Mouse (Mus musculus): ENCODE measurements around the gene Utp14b. TPM values are rescaled to one million over a fixed set of nuclear protein-coding genes. Genes with fewer than 3 reads are reported as not detected.
A peak's percentile ranks its signal among the peaks of the same experiment; 100 is the strongest.

Gene Utp14b
- total RNA-seq (2012; rRNA removed): 14.9 and 23.0 TPM in 2 replicates

DNA sequence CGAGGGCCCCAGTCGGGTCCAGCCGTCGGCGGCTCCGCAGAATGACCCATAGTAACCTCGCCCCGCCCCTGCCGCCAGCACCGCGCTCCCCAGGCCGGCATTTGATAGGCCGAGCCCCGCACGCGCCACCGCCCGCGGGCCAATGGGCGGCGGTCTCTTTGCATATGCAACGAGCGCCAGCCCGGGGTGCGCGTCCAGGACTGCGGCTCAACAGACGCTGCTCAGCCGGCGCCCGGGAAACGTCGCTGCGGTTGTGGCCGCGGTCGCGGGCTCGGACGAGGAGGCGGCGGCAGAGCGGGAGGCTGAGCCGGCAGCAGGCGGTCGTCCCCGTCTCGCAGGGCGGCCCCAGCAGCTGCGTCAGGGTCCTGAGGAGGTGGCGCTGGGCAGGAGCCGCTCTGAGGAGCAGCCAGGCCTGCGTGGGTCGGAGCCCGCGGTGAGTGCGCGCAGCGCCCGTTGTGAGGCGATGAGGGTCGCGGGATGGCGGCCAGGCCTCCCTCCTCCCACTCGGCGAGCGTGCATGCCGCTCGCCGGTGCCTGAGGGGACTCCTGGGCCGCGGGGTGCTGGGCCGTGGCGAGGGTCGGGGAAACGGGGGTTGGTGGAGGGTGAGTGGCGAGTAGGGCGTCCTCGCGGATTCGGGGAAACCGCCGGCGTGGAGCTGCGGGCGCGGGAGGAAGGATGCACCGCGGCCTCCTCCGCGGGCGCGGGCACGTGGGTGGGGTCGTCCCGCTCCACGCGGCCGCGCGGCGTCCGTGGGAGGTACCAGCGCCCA is at the start of gene Utp14b, which contains the start of gene Acsl3:
Utp14b (plus strand) TSS at position 368 of the 770 bp plus-strand sequence.
Acsl3 (plus strand) TSS at position 155 of the 770 bp plus-strand sequence.
- peak; percentile 92 for DNase-seq (ENCODE audit: low read depth, low spot score)
- no peaks in the 10 kb centered on the region for H3K36me3 ChIP-seq (ENCODE audit: control insufficient read depth, insufficient read depth, low read length, poor library complexity, severe bottlenecking)
- peak within 1 kb of the TSS; percentile 86 to 94 for H3K4me3 ChIP-seq (ENCODE audit: insufficient read depth in 1 of 2, low read depth in 1 of 2, low read length in 2 of 2, poor library complexity in 1 of 2, severe bottlenecking in 1 of 2)
- peaks cover 0 to 9% of the 10 kb centered on the region in 2 experiments; a peak in 2 of 4 replicates for H3K4me1 ChIP-seq (ENCODE audit: control insufficient read depth in 2 of 2, insufficient read depth in 2 of 2, low read length in 2 of 2, poor library complexity in 1 of 2)
- H3K9me3 ChIP-seq (ENCODE audit: control insufficient read depth, insufficient read depth, low read depth, low read length): no peaks in the 10 kb centered on the region
- peak within 1 kb of the TSS; percentile 93 for H3K9ac ChIP-seq (ENCODE audit: insufficient read depth, low read depth, low read length, poor library complexity, severe bottlenecking)
- in situ Hi-C loops (cut with MboI; ENCODE audit: low sequenced_read_pairs in 2 of 2, unreplicated experiment in 2 of 2): no loop called here
- TF ChIP-seq ZNF384 (IDR thresholded peaks at IDR 0.05; ENCODE audit: low read depth, low read length): no peak
- no peak for TF ChIP-seq ZC3H11A (IDR thresholded peaks at IDR 0.05; ENCODE audit: borderline replicate concordance, low read depth, low read length)
- TF ChIP-seq CHD2 (IDR thresholded peaks at IDR 0.05; ENCODE audit: low read depth, low read length): no peak
- TF ChIP-seq HCFC1 (IDR thresholded peaks at IDR 0.05; ENCODE audit: borderline replicate concordance, insufficient read depth, low read length): no peak
- TF ChIP-seq MAFK (IDR thresholded peaks at IDR 0.05; ENCODE audit: insufficient read depth, low read depth, low read length): no peak
- peak within 1 kb of the TSS; percentile 72 for H3K27ac ChIP-seq (ENCODE audit: insufficient read depth, low read depth, low read length, poor library complexity, severe bottlenecking)

DNA sequence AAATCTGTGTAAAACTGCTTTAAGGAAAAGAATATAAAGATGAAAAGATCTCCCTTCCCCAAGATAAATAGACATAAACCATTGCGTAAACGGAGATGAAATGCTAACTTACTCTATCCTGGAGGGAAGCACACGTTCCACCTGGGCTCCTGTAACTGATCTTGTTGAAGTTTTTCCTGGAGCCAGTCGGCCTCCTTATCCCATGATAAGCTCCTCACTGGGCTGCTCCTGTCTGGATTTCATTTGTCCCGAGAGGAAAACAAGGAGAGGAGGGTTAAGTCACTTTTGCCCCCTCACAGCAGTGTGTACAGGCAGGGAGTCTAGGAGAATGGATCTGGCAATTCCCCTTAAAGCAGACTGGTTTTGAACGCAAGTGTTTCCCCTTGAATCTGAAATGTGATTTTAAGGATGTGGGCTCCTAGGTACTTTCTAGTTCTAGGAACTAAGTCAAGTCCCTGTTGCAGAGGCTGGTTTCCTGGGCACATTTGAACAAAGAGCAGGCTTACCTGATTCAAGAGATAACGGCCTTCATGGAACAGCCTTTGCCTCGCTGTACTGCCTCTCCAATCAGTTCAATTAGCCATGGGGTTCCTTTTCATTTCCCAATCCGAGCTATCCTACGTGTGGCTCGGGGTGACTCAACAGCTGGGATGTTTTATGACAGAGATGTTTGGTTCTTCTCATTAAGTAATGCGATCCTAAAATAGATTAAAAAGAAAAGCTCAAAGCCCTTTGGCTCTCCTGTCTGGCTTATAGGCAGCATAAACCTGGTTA is 48.5 kb upstream of the Utp14b start:
- no peaks in the 10 kb centered on the region for H3K36me3 ChIP-seq (ENCODE audit: control insufficient read depth, insufficient read depth, low read length, poor library complexity, severe bottlenecking)
- peaks cover 8 to 16% of the 10 kb centered on the region in 2 experiments; a peak in 3 of 4 replicates for H3K4me1 ChIP-seq (ENCODE audit: control insufficient read depth in 2 of 2, insufficient read depth in 2 of 2, low read length in 2 of 2, poor library complexity in 1 of 2)
- no peak for DNase-seq (ENCODE audit: low read depth, low spot score)
- no peak overlapping the region for H3K27ac ChIP-seq (ENCODE audit: insufficient read depth, low read depth, low read length, poor library complexity, severe bottlenecking)
- in situ Hi-C loops (cut with MboI; ENCODE audit: low sequenced_read_pairs in 2 of 2, unreplicated experiment in 2 of 2): no loop called here
- no peaks in the 10 kb centered on the region for H3K9me3 ChIP-seq (ENCODE audit: control insufficient read depth, insufficient read depth, low read depth, low read length)
- no peak for TF ChIP-seq ZC3H11A (IDR thresholded peaks at IDR 0.05; ENCODE audit: borderline replicate concordance, low read depth, low read length)
- TF ChIP-seq MAFK (IDR thresholded peaks at IDR 0.05; ENCODE audit: insufficient read depth, low read depth, low read length): no peak
- no peak for TF ChIP-seq ZNF384 (IDR thresholded peaks at IDR 0.05; ENCODE audit: low read depth, low read length)
- no peak for TF ChIP-seq CHD2 (IDR thresholded peaks at IDR 0.05; ENCODE audit: low read depth, low read length)
- no peak for TF ChIP-seq HCFC1 (IDR thresholded peaks at IDR 0.05; ENCODE audit: borderline replicate concordance, insufficient read depth, low read length)
- no peak overlapping the region for H3K4me3 ChIP-seq (ENCODE audit: insufficient read depth in 1 of 2, low read depth in 1 of 2, low read length in 2 of 2, poor library complexity in 1 of 2, severe bottlenecking in 1 of 2)
- H3K9ac ChIP-seq (ENCODE audit: insufficient read depth, low read depth, low read length, poor library complexity, severe bottlenecking): no peak overlapping the region

DNA sequence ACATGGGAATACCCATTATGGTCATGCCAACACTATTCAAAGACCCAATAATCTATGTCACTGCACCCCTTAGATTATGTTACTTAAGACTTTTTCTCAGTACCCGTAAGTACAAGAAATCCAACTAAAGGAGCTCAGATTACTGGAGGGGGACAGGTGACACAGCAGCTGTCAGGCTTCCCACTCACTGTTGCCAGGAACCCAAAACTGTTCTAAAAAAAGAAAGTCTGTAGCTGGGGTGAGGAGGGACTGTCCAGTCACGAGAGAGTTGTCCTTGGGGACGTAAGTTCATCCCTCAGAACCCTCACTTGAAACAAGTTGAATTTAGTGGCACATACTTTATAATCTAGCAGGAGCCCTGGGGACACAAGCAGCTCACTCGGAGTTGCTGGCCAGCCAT is 46.8 kb upstream of the Utp14b start:
- H3K9me3 ChIP-seq (ENCODE audit: control insufficient read depth, insufficient read depth, low read depth, low read length): no peaks in the 10 kb centered on the region
- no peaks in the 10 kb centered on the region for H3K36me3 ChIP-seq (ENCODE audit: control insufficient read depth, insufficient read depth, low read length, poor library complexity, severe bottlenecking)
- no peak overlapping the region for H3K9ac ChIP-seq (ENCODE audit: insufficient read depth, low read depth, low read length, poor library complexity, severe bottlenecking)
- no peak for DNase-seq (ENCODE audit: low read depth, low spot score)
- H3K4me3 ChIP-seq (ENCODE audit: insufficient read depth in 1 of 2, low read depth in 1 of 2, low read length in 2 of 2, poor library complexity in 1 of 2, severe bottlenecking in 1 of 2): no peak overlapping the region
- in situ Hi-C loops (cut with MboI; ENCODE audit: low sequenced_read_pairs in 2 of 2, unreplicated experiment in 2 of 2): no loop called here
- peaks cover 8 to 15% of the 10 kb centered on the region in 2 experiments; a peak in 3 of 4 replicates for H3K4me1 ChIP-seq (ENCODE audit: control insufficient read depth in 2 of 2, insufficient read depth in 2 of 2, low read length in 2 of 2, poor library complexity in 1 of 2)
- H3K27ac ChIP-seq (ENCODE audit: insufficient read depth, low read depth, low read length, poor library complexity, severe bottlenecking): no peak overlapping the region
- no peak for TF ChIP-seq CHD2 (IDR thresholded peaks at IDR 0.05; ENCODE audit: low read depth, low read length)

DNA sequence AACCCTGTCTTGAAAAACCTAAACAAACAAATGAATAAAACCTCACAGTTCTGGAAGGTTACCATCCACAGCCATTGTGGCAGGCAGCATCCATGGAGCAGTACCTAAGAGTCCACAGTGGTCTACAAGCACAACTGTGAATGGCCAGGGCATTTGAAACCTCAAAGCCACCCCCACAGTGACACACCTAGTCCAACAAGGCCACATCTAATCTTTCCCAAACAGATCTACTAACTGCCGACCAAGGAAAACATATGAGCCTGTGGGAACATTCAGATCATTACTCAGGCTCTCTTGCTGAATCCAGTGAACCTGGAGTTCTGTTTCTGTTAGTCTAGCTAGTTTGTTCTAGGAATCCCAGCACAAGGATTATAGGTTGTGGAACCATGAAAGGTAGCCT is 44.9 kb upstream of the Utp14b start:
- in situ Hi-C loops (cut with MboI; ENCODE audit: low sequenced_read_pairs in 2 of 2, unreplicated experiment in 2 of 2): no loop called here

More for the DNA sequence above, 44.9 kb upstream of the Utp14b start:
- no peak overlapping the region for H3K4me3 ChIP-seq (ENCODE audit: insufficient read depth in 1 of 2, low read depth in 1 of 2, low read length in 2 of 2, poor library complexity in 1 of 2, severe bottlenecking in 1 of 2)
- H3K9ac ChIP-seq (ENCODE audit: insufficient read depth, low read depth, low read length, poor library complexity, severe bottlenecking): no peak overlapping the region
- DNase-seq (ENCODE audit: low read depth, low spot score): no peak
- H3K9me3 ChIP-seq (ENCODE audit: control insufficient read depth, insufficient read depth, low read depth, low read length): no peaks in the 10 kb centered on the region
- H3K36me3 ChIP-seq (ENCODE audit: control insufficient read depth, insufficient read depth, low read length, poor library complexity, severe bottlenecking): no peaks in the 10 kb centered on the region
- no peak overlapping the region for H3K27ac ChIP-seq (ENCODE audit: insufficient read depth, low read depth, low read length, poor library complexity, severe bottlenecking)
- TF ChIP-seq HCFC1 (IDR thresholded peaks at IDR 0.05; ENCODE audit: borderline replicate concordance, insufficient read depth, low read length): no peak
- TF ChIP-seq ZNF384 (IDR thresholded peaks at IDR 0.05; ENCODE audit: low read depth, low read length): no peak
- TF ChIP-seq CHD2 (IDR thresholded peaks at IDR 0.05; ENCODE audit: low read depth, low read length): no peak
- peaks cover 8 to 15% of the 10 kb centered on the region in 2 experiments; a peak in 3 of 4 replicates for H3K4me1 ChIP-seq (ENCODE audit: control insufficient read depth in 2 of 2, insufficient read depth in 2 of 2, low read length in 2 of 2, poor library complexity in 1 of 2)
